Mouse (Mus musculus) CH12.LX (cell line): ENCODE measurements around the gene Tnnc1.

ENCODE experiments used
- CTCF ChIP-seq, 2 experiments: IDR thresholded peaks in 1 of 2; conservative IDR thresholded peaks in 1 of 2; 2 replicates each; pipeline ENCODE4 v1.5.1; 2011 to 2012; ENCODE audit warnings: low read depth in 2 of 2, low read length in 2 of 2, improper control_type of control experiment in 1 of 2, inconsistent platforms in 1 of 2, mild to moderate bottlenecking in 1 of 2, moderate library complexity in 1 of 2
- POLR2A ChIP-seq: IDR thresholded peaks from 2 replicates; pipeline ENCODE4 v1.6.1; 2011; ENCODE audit warnings: low read depth, mild to moderate bottlenecking, improper control_type of control experiment, low read length
- USF1 ChIP-seq: IDR thresholded peaks from 2 replicates; pipeline ENCODE4 v1.6.1; 2014; ENCODE audit warnings: low read depth, mild to moderate bottlenecking, inconsistent platforms, low read length, improper control_type of control experiment
- ZKSCAN1 ChIP-seq: IDR thresholded peaks from 2 replicates; pipeline ENCODE4 v1.6.1; 2012; ENCODE audit warnings: low read depth, inconsistent platforms, low read length, improper control_type of control experiment, borderline replicate concordance

GRCm38 (mm10) chr14:31194441-31194840, 13.7 kb upstream of the Tnnc1 start:
- TF ChIP-seq POLR2A (no peak), CTCF (conservative IDR thresholded peaks at IDR 0.05 in 1 of 2, IDR thresholded peaks at IDR 0.05 in 1 of 2; ENCODE audit: low read depth in 2 of 2, low read length in 2 of 2) (no peak), USF1 (no peak), ZKSCAN1 (no peak)
